In genomic region chr2:174081833-174082232, GRCm38 (mm10) we compare ENCODE assay signal across 23 mouse cellular contexts. TPM values are rescaled to one million over a fixed set of nuclear protein-coding genes. Genes with fewer than 3 reads are reported as not detected.
DNase-seq lines count a peak whose midpoint lies in the region; ATAC-seq and TF ChIP-seq lines count a peak whose summit lies in the region.
"Had no signal": no experiment of that assay in that cellular context is flagged by ENCODE, and none has a peak within 500 bp of the region (broad histone marks: within the 10 kb centered on the region; RNA-seq: fewer than 3 reads in every experiment).

No protein-coding gene starts in this region.

- WGBS in intestine, embryonic 15.5 days: 62% methylated on average over 5 of the region's 5 CpGs
- WGBS in intestine, postnatal 0 days: 76% methylated on average over 5 of the region's 5 CpGs
- WGBS in lung, embryonic 16.5 days: 62% methylated on average over 5 of the region's 5 CpGs
- 66% methylated on average over 5 of the region's 5 CpGs for WGBS in stomach, embryonic 16.5 days

- H3K4me3 ChIP-seq in intestine, embryonic 15.5 days (replicated peaks): no peak overlapping the region
- H3K4me3 ChIP-seq in intestine, postnatal 0 days (ENCODE audit: low read depth, low read length): no peak overlapping the region
- H3K4me3 ChIP-seq in lung, embryonic 16.5 days (ENCODE audit: low read length): no peak overlapping the region
- no peak overlapping the region for H3K4me3 ChIP-seq in stomach, embryonic 16.5 days (replicated peaks; ENCODE audit: low read length)
- H3K4me3 ChIP-seq: embryonic facial prominence, embryonic 12.5 days; forebrain, embryonic 12.5 days; heart, embryonic 13.5 days; hindbrain, embryonic 12.5 days had no signal

- no peak overlapping the region for H3K9ac ChIP-seq in intestine, embryonic 15.5 days
- H3K9ac ChIP-seq in intestine, postnatal 0 days (ENCODE audit: low read depth, low read length): no peak overlapping the region
- H3K9ac ChIP-seq in lung, embryonic 16.5 days (ENCODE audit: low read length): no peak overlapping the region
- H3K9ac ChIP-seq in stomach, embryonic 16.5 days (ENCODE audit: low read length): no peak overlapping the region
- H3K9ac ChIP-seq: embryonic facial prominence, embryonic 12.5 days; forebrain, embryonic 12.5 days; heart, embryonic 13.5 days; hindbrain, embryonic 12.5 days had no signal

- H3K36me3 ChIP-seq in intestine, embryonic 15.5 days: no peaks in the 10 kb centered on the region
- no peaks in the 10 kb centered on the region for H3K36me3 ChIP-seq in intestine, postnatal 0 days (ENCODE audit: control insufficient read depth, insufficient read depth)
- H3K36me3 ChIP-seq in lung, embryonic 16.5 days (ENCODE audit: control insufficient read depth, insufficient read depth, low read length): no peaks in the 10 kb centered on the region
- no peaks in the 10 kb centered on the region for H3K36me3 ChIP-seq in stomach, embryonic 16.5 days (ENCODE audit: control insufficient read depth, insufficient read depth, low read length)
- H3K36me3 ChIP-seq: embryonic facial prominence, embryonic 12.5 days; heart, embryonic 13.5 days; hindbrain, embryonic 12.5 days had no signal

- H3K27ac ChIP-seq in intestine, embryonic 15.5 days: 0 out of 2 replicates have a peak overlapping the region, but pooled peaks have one; percentile 44
- H3K27ac ChIP-seq in intestine, postnatal 0 days (ENCODE audit: low read depth, low read length): no peak overlapping the region
- 0 out of 2 replicates have a peak overlapping the region, but pooled peaks have one; percentile 59 for H3K27ac ChIP-seq in lung, embryonic 16.5 days (ENCODE audit: low read length)
- peak overlapping the region; percentile 52; the same call in 1 of the 2 replicates for H3K27ac ChIP-seq in stomach, embryonic 16.5 days (ENCODE audit: low read length)
- H3K27ac ChIP-seq: embryonic facial prominence, embryonic 12.5 days; forebrain, embryonic 12.5 days; heart, embryonic 13.5 days; hindbrain, embryonic 12.5 days had no signal

- ATAC-seq in intestine, embryonic 15.5 days: no peak
- ATAC-seq in intestine, postnatal 0 days: no peak
- no peak for ATAC-seq in lung, embryonic 16.5 days (ENCODE audit: low read depth)
- no peak for ATAC-seq in stomach, embryonic 16.5 days (ENCODE audit: insufficient read depth, low FRiP score)
- ATAC-seq: CD4-positive, CD25-positive, alpha-beta regulatory T cell, adult 4 months; forebrain, embryonic 16.5 days; hindbrain, embryonic 16.5 days had no signal

- DNase-seq in adrenal gland, adult (ENCODE audit: inconsistent age in 2 of 2, low spot score in 1 of 2): peak; percentile 51 to 62
- DNase-seq in adrenal gland, postnatal 4 days (ENCODE audit: low spot score in 2 of 2): no peak
- no peak for DNase-seq in lung, postnatal 14 days
- DNase-seq in layer of hippocampus, adult 11-12 months (ENCODE audit: low spot score): no peak
- DNase-seq: adrenal gland, postnatal 25 days; B cell, adult 2 months; cerebellum, adult 2 months; cerebellum, postnatal 10 days; embryo, embryonic 11 days; gastrocnemius, postnatal 25 days; heart, postnatal 36 days had no signal

- H3K9me3 ChIP-seq in intestine, embryonic 15.5 days: no peaks in the 10 kb centered on the region
- H3K9me3 ChIP-seq in intestine, postnatal 0 days (ENCODE audit: control insufficient read depth): no peaks in the 10 kb centered on the region
- no peaks in the 10 kb centered on the region for H3K9me3 ChIP-seq in lung, embryonic 16.5 days (ENCODE audit: control insufficient read depth, low read length)
- H3K9me3 ChIP-seq in stomach, embryonic 16.5 days (replicated peaks; ENCODE audit: control insufficient read depth, low read length): no peaks in the 10 kb centered on the region
- H3K9me3 ChIP-seq: embryonic facial prominence, embryonic 12.5 days; forebrain, embryonic 12.5 days; G1E; heart, embryonic 13.5 days; hindbrain, embryonic 12.5 days had no signal

- H3K27me3 ChIP-seq in intestine, embryonic 15.5 days (replicated peaks): no peaks in the 10 kb centered on the region
- H3K27me3 ChIP-seq in intestine, postnatal 0 days (replicated peaks; ENCODE audit: control insufficient read depth, insufficient read depth, low read length): no peaks in the 10 kb centered on the region
- H3K27me3 ChIP-seq in lung, embryonic 16.5 days (ENCODE audit: control insufficient read depth, insufficient read depth, low read depth, low read length): no peaks in the 10 kb centered on the region
- no peaks in the 10 kb centered on the region for H3K27me3 ChIP-seq in stomach, embryonic 16.5 days (ENCODE audit: control insufficient read depth, insufficient read depth, low read length)
- H3K27me3 ChIP-seq: embryonic facial prominence, embryonic 12.5 days; forebrain, embryonic 12.5 days; heart, embryonic 13.5 days; hindbrain, embryonic 12.5 days had no signal

- H3K4me2 ChIP-seq in intestine, embryonic 15.5 days (replicated peaks): no peak overlapping the region
- H3K4me2 ChIP-seq in intestine, postnatal 0 days (replicated peaks; ENCODE audit: low read depth): no peak overlapping the region
- 0 out of 2 replicates have a peak overlapping the region, but pooled peaks have one; percentile 8 for H3K4me2 ChIP-seq in lung, embryonic 16.5 days (ENCODE audit: low read depth, low read length)
- H3K4me2 ChIP-seq in stomach, embryonic 16.5 days (ENCODE audit: low read depth, low read length): no peak overlapping the region
- H3K4me2 ChIP-seq: embryonic facial prominence, embryonic 12.5 days; forebrain, embryonic 12.5 days; heart, embryonic 13.5 days; hindbrain, embryonic 12.5 days had no signal

- TF ChIP-seq CTCF in intestine, postnatal 0 days (IDR thresholded peaks at IDR 0.05; ENCODE audit: low read depth): no peak

- H3K4me1 ChIP-seq in intestine, embryonic 15.5 days (replicated peaks): peaks cover 13% of the 10 kb centered on the region
- H3K4me1 ChIP-seq in intestine, postnatal 0 days (replicated peaks; ENCODE audit: control insufficient read depth, insufficient read depth, low read length): no peaks in the 10 kb centered on the region
- peaks cover 34% of the 10 kb centered on the region for H3K4me1 ChIP-seq in lung, embryonic 16.5 days (replicated peaks; ENCODE audit: control insufficient read depth, insufficient read depth, low read length)
- peaks cover 28% of the 10 kb centered on the region for H3K4me1 ChIP-seq in stomach, embryonic 16.5 days (ENCODE audit: control insufficient read depth, insufficient read depth, low read length)

RNA-seq across cellular contexts. Expression of gene Stx16, which starts 5.7 kb away (rescaled TPM):
- total RNA-seq in adrenal gland, postnatal 4 days (2021): 10 to 100 TPM; 42.0 to 54.8 TPM
- polyA plus RNA-seq in intestine, embryonic 15.5 days (2015; fragmentation: Nextera tagmentation; extraction: Ambion mirVana): 8.5 and 10.6 TPM in 2 replicates
- 4.2 and 5.7 TPM in 2 replicates for polyA plus RNA-seq in intestine, postnatal 0 days (2015; fragmentation: Nextera tagmentation; extraction: Ambion mirVana)
- polyA plus RNA-seq in lung, embryonic 16.5 days (2015; fragmentation: Nextera tagmentation; extraction: Ambion mirVana): 11.3 and 12.1 TPM in 2 replicates
- polyA plus RNA-seq in stomach, embryonic 16.5 days (2015; fragmentation: Nextera tagmentation; extraction: Ambion mirVana): 12.8 and 14.8 TPM in 2 replicates

RNA-seq across cellular contexts. Expression of gene Npepl1, which starts 28.3 kb away (rescaled TPM):
- total RNA-seq in adrenal gland, postnatal 4 days (2021): 10 to 100 TPM; 88.2 to 90.6 TPM
- 52.6 and 54.5 TPM in 2 replicates for polyA plus RNA-seq in intestine, embryonic 15.5 days (2015; fragmentation: Nextera tagmentation; extraction: Ambion mirVana)
- polyA plus RNA-seq in intestine, postnatal 0 days (2015; fragmentation: Nextera tagmentation; extraction: Ambion mirVana): 24.8 and 25.8 TPM in 2 replicates
- polyA plus RNA-seq in lung, embryonic 16.5 days (2015; fragmentation: Nextera tagmentation; extraction: Ambion mirVana): 61.7 and 68.1 TPM in 2 replicates
- 46.9 and 55.1 TPM in 2 replicates for polyA plus RNA-seq in stomach, embryonic 16.5 days (2015; fragmentation: Nextera tagmentation; extraction: Ambion mirVana)

Comparison
In these comparisons a context has a peak if more than half of its experiments do, and no peak if none do; other contexts are left out.
1. DNase-seq: peak in adrenal gland, adult (2 of 2); none in adrenal gland, postnatal 4 days (0 of 2), lung, postnatal 14 days (single experiment) and layer of hippocampus, adult 11-12 months (single experiment).